Mouse (Mus musculus) 416B (cell line): ENCODE measurements at regions not wholly inside any gene's neighbourhood (a gene's known extent, or its start where the extent isn't known, plus 50 kb on each side); places are given as distances from the start of the nearest gene placed in this dataset.

ENCODE experiments used
- DNase-seq: peaks from one replicate; pipeline ENCODE4 v3.0.0; 2011; ENCODE audit warnings: low read depth

GRCm38 (mm10) chr11:20462076-20462475 lies 81.0 kb upstream of the Sertad2 start:
- DNase-seq = no peak

- no peak for DNase-seq
Observed at GRCm38 (mm10) chr11:20463173-20463681, 79.8 kb upstream of the Sertad2 start.

- no peak for DNase-seq
Observed at GRCm38 (mm10) chr11:20464564-20464963, 78.5 kb upstream of the Sertad2 start.

- no peak for DNase-seq
Observed at GRCm38 (mm10) chr11:20466591-20466990, 76.5 kb upstream of the Sertad2 start.

- DNase-seq = peak; percentile 66
Observed at GRCm38 (mm10) chr11:20468319-20469018, 74.6 kb upstream of the Sertad2 start.

GRCm38 (mm10) chr11:20469368-20469767 lies 73.7 kb upstream of the Sertad2 start:
- DNase-seq = no peak

- DNase-seq = no peak
Observed at GRCm38 (mm10) chr11:20470396-20470795, 72.7 kb upstream of the Sertad2 start.

- no peak for DNase-seq
Observed at GRCm38 (mm10) chr11:20472336-20472735, 70.7 kb upstream of the Sertad2 start.

GRCm38 (mm10) chr11:20475629-20476028 lies 67.4 kb upstream of the Sertad2 start:
- no peak for DNase-seq

GRCm38 (mm10) chr11:20476494-20476893 lies 66.6 kb upstream of the Sertad2 start:
- no peak for DNase-seq

GRCm38 (mm10) chr11:20477183-20478037 lies 65.6 kb upstream of the Sertad2 start:
- peak; percentile 94 for DNase-seq

- DNase-seq = no peak
Observed at GRCm38 (mm10) chr11:20480632-20481031, 62.4 kb upstream of the Sertad2 start.

GRCm38 (mm10) chr11:20485371-20485770 lies 57.7 kb upstream of the Sertad2 start:
- DNase-seq = no peak
